Mouse (Mus musculus): ENCODE measurements around the gene Etv1. TPM values are rescaled to one million over a fixed set of nuclear protein-coding genes. Genes with fewer than 3 reads are reported as not detected.
A peak's percentile ranks its signal among the peaks of the same experiment; 100 is the strongest.
"Not testable (repeated sequence)": the region's sequence is repeated elsewhere in the genome, so short reads cannot be mapped to it uniquely, and the experiment has no call there.

Etv1 gene
- polyA plus RNA-seq, 1 experiment from 2014 or later, result 60.2 TPM

DNA sequence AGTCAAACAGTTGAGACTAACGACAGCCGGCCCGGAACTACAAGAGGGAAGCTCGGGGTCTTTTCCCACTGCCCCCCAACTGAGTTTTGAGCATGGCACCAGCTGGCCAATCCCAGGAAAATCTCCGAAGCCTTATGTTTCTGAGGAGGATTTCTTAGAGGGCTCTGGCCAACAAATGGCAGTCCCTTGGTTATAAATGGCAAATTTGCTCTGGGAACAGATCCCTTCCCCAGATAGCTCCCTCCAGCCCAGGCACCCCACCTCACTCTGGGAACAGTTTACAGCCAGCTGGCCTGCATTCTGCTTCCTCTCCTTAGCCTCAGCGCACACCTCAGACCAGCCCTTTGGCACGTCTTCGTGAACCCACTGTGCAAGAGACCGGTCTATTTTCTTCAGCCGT, 53.8 kb downstream of the Etv1 start:
- H3K27me3 ChIP-seq (ENCODE audit: control insufficient read depth, insufficient read depth, low read length), result no peaks in the 10 kb centered on the region
- H3K27ac ChIP-seq (ENCODE audit: low read length), result no peak overlapping the region
- no peak overlapping the region for H3K9ac ChIP-seq (replicated peaks; ENCODE audit: low read depth, low read length)
- H3K4me3 ChIP-seq (ENCODE audit: low read depth, low read length), result no peak overlapping the region
- 92% methylated on average over 10 of the region's 10 CpGs for WGBS
- no peaks in the 10 kb centered on the region for H3K4me1 ChIP-seq (ENCODE audit: control insufficient read depth, insufficient read depth, low read length)
- ATAC-seq (ENCODE audit: insufficient number of reproducible peaks, insufficient read depth, low FRiP score, low read depth), result no peak
- no peaks in the 10 kb centered on the region for H3K9me3 ChIP-seq (ENCODE audit: control insufficient read depth, low read depth, low read length)
- peaks cover 6% of the 10 kb centered on the region for H3K36me3 ChIP-seq (ENCODE audit: control insufficient read depth, insufficient read depth, low read length)
- H3K4me2 ChIP-seq (replicated peaks; ENCODE audit: low read depth, low read length), result no peak overlapping the region

DNA sequence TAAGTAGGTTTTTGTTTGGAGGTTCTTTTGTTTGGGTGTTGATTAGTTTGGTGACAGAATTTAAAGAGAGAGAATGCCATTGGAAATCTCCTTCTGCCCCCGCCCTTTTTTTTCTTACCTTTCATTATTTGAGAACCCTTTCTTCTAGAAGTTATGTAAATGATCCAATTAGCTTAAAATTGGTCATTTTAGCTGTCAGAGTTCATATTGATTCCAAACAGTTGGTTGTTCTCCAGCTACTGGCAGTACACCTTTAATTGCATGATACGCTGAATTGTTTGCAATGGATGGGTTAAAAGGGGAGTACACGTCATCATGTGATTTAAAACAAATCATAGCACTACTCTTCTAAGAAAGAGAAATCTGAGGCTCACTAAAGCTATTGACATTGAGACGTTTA, 55.4 kb downstream of the Etv1 start:
- no peak overlapping the region for H3K4me2 ChIP-seq (replicated peaks; ENCODE audit: low read depth, low read length)
- no peak for ATAC-seq (ENCODE audit: insufficient number of reproducible peaks, insufficient read depth, low FRiP score, low read depth)
- H3K9me3 ChIP-seq (ENCODE audit: control insufficient read depth, low read depth, low read length), result no peaks in the 10 kb centered on the region
- H3K4me1 ChIP-seq (ENCODE audit: control insufficient read depth, insufficient read depth, low read length), result no peaks in the 10 kb centered on the region
- 71% methylated on average over 4 of the region's 4 CpGs for WGBS
- H3K9ac ChIP-seq (replicated peaks; ENCODE audit: low read depth, low read length), result no peak overlapping the region
- no peaks in the 10 kb centered on the region for H3K27me3 ChIP-seq (ENCODE audit: control insufficient read depth, insufficient read depth, low read length)
- no peak overlapping the region for H3K27ac ChIP-seq (ENCODE audit: low read length)
- no peak overlapping the region for H3K4me3 ChIP-seq (ENCODE audit: low read depth, low read length)
- peaks cover 6% of the 10 kb centered on the region for H3K36me3 ChIP-seq (ENCODE audit: control insufficient read depth, insufficient read depth, low read length)

DNA sequence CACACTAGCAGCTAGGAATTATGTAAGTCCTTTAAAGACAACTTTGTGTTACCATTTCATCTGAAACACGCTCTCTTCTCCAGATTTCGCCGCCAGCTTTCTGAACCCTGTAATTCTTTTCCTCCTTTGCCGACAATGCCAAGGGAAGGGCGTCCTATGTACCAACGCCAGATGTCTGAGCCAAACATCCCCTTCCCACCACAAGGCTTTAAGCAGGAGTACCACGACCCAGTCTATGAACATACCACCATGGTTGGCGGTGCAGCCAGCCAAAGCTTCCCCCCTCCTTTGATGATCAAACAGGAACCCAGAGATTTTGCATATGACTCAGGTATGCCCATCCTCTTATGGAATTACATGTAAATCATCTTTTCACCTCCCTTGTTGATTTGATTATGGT, 55.8 kb downstream of the Etv1 start:
- not testable (repeated sequence) for H3K27me3 ChIP-seq (ENCODE audit: control insufficient read depth, insufficient read depth, low read length); H3K4me1 ChIP-seq (ENCODE audit: control insufficient read depth, insufficient read depth, low read length); H3K4me3 ChIP-seq (ENCODE audit: low read depth, low read length); ATAC-seq (ENCODE audit: insufficient number of reproducible peaks, insufficient read depth, low FRiP score, low read depth); H3K36me3 ChIP-seq (ENCODE audit: control insufficient read depth, insufficient read depth, low read length); H3K27ac ChIP-seq (ENCODE audit: low read length); H3K9me3 ChIP-seq (ENCODE audit: control insufficient read depth, low read depth, low read length); H3K4me2 ChIP-seq (replicated peaks; ENCODE audit: low read depth, low read length); H3K9ac ChIP-seq (replicated peaks; ENCODE audit: low read depth, low read length)
- WGBS, result 94% methylated on average over 5 of the region's 8 CpGs

DNA sequence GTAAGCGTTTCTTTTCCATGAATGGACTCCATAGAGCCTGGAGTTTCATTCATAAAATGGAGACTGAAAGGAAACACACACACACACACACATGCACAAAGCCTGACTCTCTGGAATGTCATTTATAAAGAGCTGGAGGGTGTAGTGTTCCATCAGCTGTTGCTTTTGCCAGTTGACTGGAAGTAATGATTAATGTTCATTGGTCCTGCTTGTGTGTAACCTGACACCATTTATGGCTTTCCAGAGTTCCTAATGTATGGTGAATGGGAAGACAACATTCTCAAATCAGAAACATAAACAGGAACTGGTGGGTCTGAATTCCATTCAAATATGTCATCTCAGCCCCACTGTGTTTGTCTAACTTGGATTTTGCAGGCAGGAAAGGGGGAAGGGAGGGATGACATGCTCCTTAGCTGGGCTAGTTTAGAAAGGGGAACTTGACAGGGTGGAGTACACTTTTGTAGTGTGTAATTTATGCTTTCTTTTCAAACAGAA, 64.7 kb downstream of the Etv1 start:
- H3K36me3 ChIP-seq (ENCODE audit: control insufficient read depth, insufficient read depth, low read length), result no peaks in the 10 kb centered on the region
- no peaks in the 10 kb centered on the region for H3K9me3 ChIP-seq (ENCODE audit: control insufficient read depth, low read depth, low read length)
- H3K4me3 ChIP-seq (ENCODE audit: low read depth, low read length), result no peak overlapping the region
- no peak overlapping the region; the same call in 1 of the 2 replicates for H3K27ac ChIP-seq (ENCODE audit: low read length)
- no peak overlapping the region for H3K4me2 ChIP-seq (replicated peaks; ENCODE audit: low read depth, low read length)
- no peaks in the 10 kb centered on the region for H3K4me1 ChIP-seq (ENCODE audit: control insufficient read depth, insufficient read depth, low read length)
- H3K27me3 ChIP-seq (ENCODE audit: control insufficient read depth, insufficient read depth, low read length), result no peaks in the 10 kb centered on the region
- WGBS, result 3% methylated on average over 1 of the region's 1 CpGs
- no peak overlapping the region for H3K9ac ChIP-seq (replicated peaks; ENCODE audit: low read depth, low read length)
- peak; percentile 87 for ATAC-seq (ENCODE audit: insufficient number of reproducible peaks, insufficient read depth, low FRiP score, low read depth)

DNA sequence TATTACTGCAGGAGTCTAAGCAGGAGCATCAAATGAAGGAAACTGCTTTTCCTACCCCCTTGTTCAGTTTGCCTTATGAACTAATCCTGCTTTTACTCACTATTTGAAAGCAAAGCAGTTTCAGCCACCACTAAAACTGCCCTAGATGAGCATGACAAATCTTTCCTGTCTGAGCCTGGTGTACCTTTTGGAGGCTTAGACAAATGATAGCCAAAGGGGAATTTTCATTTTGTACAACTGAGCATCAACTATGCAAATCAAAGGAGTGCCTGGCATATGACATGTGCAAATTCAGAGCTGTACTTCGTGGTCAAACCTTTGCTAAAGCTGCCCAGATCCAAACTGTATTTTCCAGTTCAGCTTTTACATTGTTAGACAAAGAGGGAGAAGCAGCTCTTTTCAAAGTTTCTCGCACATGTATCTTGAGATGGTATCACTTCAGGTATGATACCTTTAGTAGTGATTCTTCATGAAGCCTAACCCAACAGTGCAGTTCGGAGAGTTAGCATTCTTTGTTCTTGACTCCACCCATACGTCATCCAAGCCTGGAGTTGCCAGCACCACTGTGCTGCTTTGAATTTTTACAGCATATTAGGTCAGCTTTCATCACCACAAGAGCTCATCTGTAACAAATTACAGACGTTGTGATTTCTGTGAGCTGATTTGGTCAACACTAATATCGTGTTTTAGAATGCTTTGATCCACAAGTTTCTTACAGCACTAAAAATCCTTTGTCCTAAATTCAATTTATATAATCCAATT, 68.5 kb downstream of the Etv1 start:
- WGBS, result 78% methylated on average over 6 of the region's 6 CpGs
- Histone ChIP-seq H3K36me3 (ENCODE audit: control insufficient read depth, insufficient read depth, low read length) (no peaks in the 10 kb centered on the region), H3K4me2 (replicated peaks; ENCODE audit: low read depth, low read length) (no peak overlapping the region), H3K27ac (ENCODE audit: low read length) (no peak overlapping the region), H3K9ac (replicated peaks; ENCODE audit: low read depth, low read length) (no peak overlapping the region), H3K4me1 (ENCODE audit: control insufficient read depth, insufficient read depth, low read length) (no peaks in the 10 kb centered on the region), H3K9me3 (ENCODE audit: control insufficient read depth, low read depth, low read length) (no peaks in the 10 kb centered on the region), H3K4me3 (ENCODE audit: low read depth, low read length) (no peak overlapping the region), H3K27me3 (ENCODE audit: control insufficient read depth, insufficient read depth, low read length) (no peaks in the 10 kb centered on the region)
- ATAC-seq (ENCODE audit: insufficient number of reproducible peaks, insufficient read depth, low FRiP score, low read depth), result no peak

DNA sequence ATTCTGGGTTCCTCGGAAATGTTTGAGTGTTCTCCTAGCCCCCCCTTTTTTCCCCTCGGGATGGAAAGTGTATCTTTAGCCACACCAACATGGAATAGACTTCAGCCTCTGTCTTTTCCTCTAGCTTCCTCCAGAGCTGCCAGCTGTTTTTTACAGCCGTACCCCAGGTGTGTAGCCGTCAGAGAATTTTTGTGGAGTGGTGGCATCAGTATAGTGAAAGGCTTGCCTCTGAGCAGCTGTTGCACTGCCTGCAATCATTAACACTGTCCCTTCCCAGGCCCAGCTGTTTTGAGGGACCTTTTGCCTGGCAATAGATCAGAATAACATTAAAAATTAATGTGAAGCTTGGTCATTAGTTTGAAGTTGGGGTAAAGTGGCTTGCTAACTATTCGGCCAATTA, 70.8 kb downstream of the Etv1 start:
- Histone ChIP-seq H3K27ac (ENCODE audit: low read length) (no peak overlapping the region), H3K36me3 (ENCODE audit: control insufficient read depth, insufficient read depth, low read length) (peaks cover 3% of the 10 kb centered on the region; the same call in 1 of the 2 replicates), H3K9me3 (ENCODE audit: control insufficient read depth, low read depth, low read length) (no peaks in the 10 kb centered on the region), H3K4me3 (ENCODE audit: low read depth, low read length) (no peak overlapping the region), H3K27me3 (ENCODE audit: control insufficient read depth, insufficient read depth, low read length) (no peaks in the 10 kb centered on the region), H3K4me1 (ENCODE audit: control insufficient read depth, insufficient read depth, low read length) (no peaks in the 10 kb centered on the region), H3K4me2 (replicated peaks; ENCODE audit: low read depth, low read length) (no peak overlapping the region), H3K9ac (replicated peaks; ENCODE audit: low read depth, low read length) (no peak overlapping the region)
- 73% methylated on average over 5 of the region's 5 CpGs for WGBS
- ATAC-seq (ENCODE audit: insufficient number of reproducible peaks, insufficient read depth, low FRiP score, low read depth), result no peak

DNA sequence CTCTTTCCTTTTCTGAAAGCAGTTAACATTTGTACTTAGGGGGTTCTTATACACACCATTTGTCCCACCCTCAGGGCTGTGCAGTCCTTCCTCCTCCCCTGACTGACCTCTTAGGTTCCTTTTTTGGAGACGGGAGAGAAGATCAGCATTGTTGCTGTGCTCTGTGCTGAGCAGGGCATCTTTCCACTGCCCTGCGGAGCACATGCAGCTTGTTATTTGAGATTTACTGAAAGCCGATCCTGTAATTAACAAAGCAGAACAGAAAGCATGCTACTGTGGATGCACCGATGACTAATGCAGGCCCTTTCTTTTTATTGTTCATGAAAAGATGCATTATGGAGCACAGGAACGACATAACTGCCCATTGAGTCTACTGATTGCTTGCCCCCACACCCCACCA, 75.1 kb downstream of the Etv1 start:
- no peak overlapping the region for H3K27ac ChIP-seq (ENCODE audit: low read length)
- H3K9me3 ChIP-seq (ENCODE audit: control insufficient read depth, low read depth, low read length), result no peaks in the 10 kb centered on the region
- H3K4me2 ChIP-seq (replicated peaks; ENCODE audit: low read depth, low read length), result no peak overlapping the region
- H3K27me3 ChIP-seq (ENCODE audit: control insufficient read depth, insufficient read depth, low read length), result no peaks in the 10 kb centered on the region
- WGBS, result 75% methylated on average over 5 of the region's 5 CpGs
- H3K9ac ChIP-seq (replicated peaks; ENCODE audit: low read depth, low read length), result no peak overlapping the region
- no peak overlapping the region for H3K4me3 ChIP-seq (ENCODE audit: low read depth, low read length)
- H3K4me1 ChIP-seq (ENCODE audit: control insufficient read depth, insufficient read depth, low read length), result no peaks in the 10 kb centered on the region
- no peak for ATAC-seq (ENCODE audit: insufficient number of reproducible peaks, insufficient read depth, low FRiP score, low read depth)
- H3K36me3 ChIP-seq (ENCODE audit: control insufficient read depth, insufficient read depth, low read length), result peaks cover 3% of the 10 kb centered on the region; the same call in 1 of the 2 replicates

DNA sequence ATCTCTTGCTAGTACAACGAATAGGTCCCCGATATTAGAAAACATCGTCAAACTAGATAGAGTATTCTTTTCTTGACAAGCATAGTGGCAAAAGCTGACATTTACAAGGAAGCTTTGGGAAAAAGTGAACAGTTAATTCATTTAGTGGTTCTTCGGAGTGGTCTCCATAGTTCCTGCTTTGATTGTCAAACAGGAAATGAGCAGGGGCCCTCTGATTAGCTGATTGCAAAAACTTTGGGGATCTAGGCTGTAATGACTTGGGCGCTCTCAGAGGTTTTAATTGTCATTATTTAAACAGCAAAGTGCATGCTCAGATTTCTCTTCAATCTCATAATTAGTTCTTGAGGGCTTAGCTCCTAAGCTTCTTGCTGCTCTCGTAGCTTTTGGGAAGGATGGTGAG, 75.6 kb downstream of the Etv1 start:
- Histone ChIP-seq H3K4me2 (replicated peaks; ENCODE audit: low read depth, low read length) (no peak overlapping the region), H3K36me3 (ENCODE audit: control insufficient read depth, insufficient read depth, low read length) (peaks cover 3% of the 10 kb centered on the region; the same call in 1 of the 2 replicates), H3K4me1 (ENCODE audit: control insufficient read depth, insufficient read depth, low read length) (no peaks in the 10 kb centered on the region), H3K9me3 (ENCODE audit: control insufficient read depth, low read depth, low read length) (no peaks in the 10 kb centered on the region), H3K4me3 (ENCODE audit: low read depth, low read length) (no peak overlapping the region), H3K9ac (replicated peaks; ENCODE audit: low read depth, low read length) (no peak overlapping the region), H3K27ac (ENCODE audit: low read length) (no peak overlapping the region), H3K27me3 (ENCODE audit: control insufficient read depth, insufficient read depth, low read length) (no peaks in the 10 kb centered on the region)
- no peak for ATAC-seq (ENCODE audit: insufficient number of reproducible peaks, insufficient read depth, low FRiP score, low read depth)
- WGBS, result 85% methylated on average over 6 of the region's 6 CpGs

DNA sequence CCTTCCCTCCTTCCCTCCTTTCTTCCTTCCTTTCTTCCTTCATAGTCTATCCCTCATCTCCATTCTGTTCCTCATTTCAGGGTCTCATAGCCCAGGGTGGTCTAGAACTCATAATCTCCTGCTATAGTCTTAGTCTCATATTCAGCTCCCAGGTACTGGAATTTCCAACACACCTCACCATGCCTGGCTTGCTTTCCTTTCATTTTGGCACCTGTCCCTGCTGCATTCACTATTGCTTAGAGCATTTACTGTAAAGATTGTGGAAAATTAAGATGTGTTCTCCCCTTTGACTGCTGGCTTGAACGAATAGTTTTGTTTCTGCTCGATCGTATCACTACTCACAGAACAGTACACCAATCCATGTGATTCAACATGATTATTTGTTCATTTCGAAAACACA, 80.5 kb downstream of the Etv1 start:
- Histone ChIP-seq H3K4me2 (replicated peaks; ENCODE audit: low read depth, low read length) (no peak overlapping the region), H3K4me1 (ENCODE audit: control insufficient read depth, insufficient read depth, low read length) (no peaks in the 10 kb centered on the region), H3K9ac (replicated peaks; ENCODE audit: low read depth, low read length) (no peak overlapping the region), H3K27me3 (ENCODE audit: control insufficient read depth, insufficient read depth, low read length) (no peaks in the 10 kb centered on the region), H3K27ac (ENCODE audit: low read length) (no peak overlapping the region), H3K36me3 (ENCODE audit: control insufficient read depth, insufficient read depth, low read length) (no peaks in the 10 kb centered on the region), H3K4me3 (ENCODE audit: low read depth, low read length) (no peak overlapping the region), H3K9me3 (ENCODE audit: control insufficient read depth, low read depth, low read length) (no peaks in the 10 kb centered on the region)
- 93% methylated on average over 4 of the region's 4 CpGs for WGBS
- no peak for ATAC-seq (ENCODE audit: insufficient number of reproducible peaks, insufficient read depth, low FRiP score, low read depth)
